Mouse (Mus musculus): Measurements from ENCODE around the gene Fkbp8.

- no peak for TF ChIP-seq POLR2A (IDR thresholded peaks at IDR 0.05; ENCODE audit: insufficient read depth, low read length)
- TF ChIP-seq CTCF (IDR thresholded peaks at IDR 0.05; ENCODE audit: low read depth, low read length), result no peak
- no peak for TF ChIP-seq EP300 (IDR thresholded peaks at IDR 0.05; ENCODE audit: insufficient read depth, low read depth, low read length)
Observed at GRCm38 (mm10) chr8:70570360-70570759, 42.8 kb downstream of the Fkbp8 start.

All from ES-Bruce4 (cell line).